Mouse (Mus musculus): Measurements from ENCODE around the gene Polr2a.

DNA sequence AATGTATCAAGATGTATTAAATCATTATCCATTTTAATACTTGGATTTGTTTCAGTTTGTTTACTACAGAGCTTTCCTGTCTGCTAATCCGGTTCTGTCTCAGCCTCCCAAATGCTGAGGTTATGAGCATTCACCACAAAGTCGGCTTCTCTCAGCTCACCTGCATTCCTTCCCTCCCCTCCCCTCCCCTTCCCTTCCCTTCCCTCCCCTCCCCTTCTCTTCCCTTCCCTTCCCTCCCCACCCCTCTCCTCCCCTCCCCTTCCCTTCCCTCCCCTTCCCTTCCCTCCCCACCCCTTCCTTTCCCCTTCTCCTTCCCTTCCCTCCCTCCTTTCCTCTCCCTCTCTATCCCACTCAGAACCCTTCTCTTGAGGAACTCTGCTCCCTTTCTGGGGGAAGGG lies 53.8 kb downstream of the Polr2a start:
- TF ChIP-seq CTCF (IDR thresholded peaks at IDR 0.05), result no peak
- no peak for TF ChIP-seq EP300 (IDR thresholded peaks at IDR 0.05)

Data from lung, postnatal 0 days (tissue).